Mouse (Mus musculus) lung, embryonic 14.5 days (tissue): ENCODE measurements around the gene Olfr1306. TPM values are rescaled to one million over a fixed set of nuclear protein-coding genes. Genes with fewer than 3 reads are reported as not detected.

ENCODE experiments used
- ATAC-seq: fragments of 200-750 bp; cut with Nextera tagmentation; 2 replicates; pipeline ENCODE4 v1.8.0; 2017; ENCODE audit warnings: mild to moderate bottlenecking, moderate TSS enrichment, moderate library complexity; ENCODE audit not compliant: insufficient read depth
- DNase-seq: peaks from one replicate; pipeline ENCODE4 v3.0.0-alpha.2; 2015
- H3K27ac ChIP-seq: fragments of 300-500 bp; sonication (generic); 2 replicates; pipeline ENCODE4 v1.5.1; 2014; ENCODE audit warnings: low read depth, mild to moderate bottlenecking, moderate library complexity
- H3K27me3 ChIP-seq: fragments of 300-500 bp; sonication (generic); 2 replicates; pipeline ENCODE4 v1.6.1; 2014; ENCODE audit warnings: low read length, control low read depth; ENCODE audit not compliant: insufficient read depth
- H3K36me3 ChIP-seq: fragments of 300-500 bp; sonication (generic); 2 replicates; pipeline ENCODE4 v1.6.1; 2014; ENCODE audit warnings: control low read depth; ENCODE audit not compliant: insufficient read depth
- H3K4me1 ChIP-seq: fragments of 300-500 bp; sonication (generic); 2 replicates; pipeline ENCODE4 v1.6.1; 2014; ENCODE audit warnings: antibody characterized with exemption, control low read depth; ENCODE audit not compliant: insufficient read depth
- H3K4me2 ChIP-seq: fragments of 300-500 bp; sonication (generic); 2 replicates; pipeline ENCODE4 v1.6.1; 2014; ENCODE audit warnings: mild to moderate bottlenecking
- H3K4me3 ChIP-seq: fragments of 300-500 bp; sonication (generic); 2 replicates; pipeline ENCODE4 v1.5.1; 2014; ENCODE audit warnings: low read depth, low read length
- H3K9ac ChIP-seq: fragments of 300-500 bp; sonication (generic); 2 replicates; pipeline ENCODE4 v1.6.1; 2014
- H3K9me3 ChIP-seq: fragments of 300-500 bp; sonication (generic); 2 replicates; pipeline ENCODE4 v1.6.1; 2016; ENCODE audit warnings: low read depth, low read length, control low read depth
- CTCF ChIP-seq: IDR thresholded peaks from 2 replicates; pipeline ENCODE4 v1.5.1; 2016; ENCODE audit warnings: antibody characterized with exemption, low read depth
- WGBS: fragments of 180-500 bp; shearing (Covaris S2); extraction: QIAGEN DNeasy Blood & Tissue Kit; methylation state at CpG from one replicate; pipeline ENCODE4 v1.1.7; 2014; 5-methylcytosine and 5-hydroxymethylcytosine counted together
- polyA plus RNA-seq: library from polyadenylated mRNA; unstranded; fragments of >200 nt; fragmentation: Nextera tagmentation; extraction: Ambion mirVana; gene quantifications from 2 replicates; pipeline ENCODE4 v1.2.1, GENCODE M21; 2014

The Olfr1306 gene
- not detected in 2 replicates for polyA plus RNA-seq

DNA sequence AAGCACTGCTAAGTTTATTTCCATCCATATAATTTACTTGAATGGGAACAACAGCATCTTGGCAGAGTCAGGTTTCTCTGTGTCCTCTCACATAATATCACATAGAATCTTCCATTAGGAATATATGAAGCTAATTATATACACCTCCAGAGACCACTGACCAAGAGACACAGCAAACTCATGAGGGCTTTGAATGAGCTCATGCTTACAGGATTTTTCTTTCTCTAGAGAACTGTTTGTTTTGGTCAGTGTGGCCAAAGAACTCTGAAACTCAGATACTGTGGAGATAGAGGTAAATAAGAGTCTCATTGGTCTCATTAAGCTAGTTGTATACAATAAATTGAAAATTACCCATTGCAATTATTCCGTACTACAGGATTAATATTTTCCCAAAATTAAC, at the start of gene Olfr1306:
Gene Olfr1306 (minus strand): TSS at position 101 of the 400 bp plus-strand sequence.
- no peaks in the 10 kb centered on the region for H3K4me1 ChIP-seq
- H3K9me3 ChIP-seq: no peaks in the 10 kb centered on the region
- H3K9ac ChIP-seq: no peak within 1 kb of the TSS
- WGBS: 83% methylated on average over 1 of the region's 1 CpGs
- no peaks in the 10 kb centered on the region for H3K27me3 ChIP-seq
- TF ChIP-seq CTCF: no peak
- H3K4me3 ChIP-seq: no peak within 1 kb of the TSS
- no peak within 1 kb of the TSS for H3K4me2 ChIP-seq
- no peak within 1 kb of the TSS for H3K27ac ChIP-seq
- DNase-seq (no peak), ATAC-seq (no peak)
- no peaks in the 10 kb centered on the region for H3K36me3 ChIP-seq

DNA sequence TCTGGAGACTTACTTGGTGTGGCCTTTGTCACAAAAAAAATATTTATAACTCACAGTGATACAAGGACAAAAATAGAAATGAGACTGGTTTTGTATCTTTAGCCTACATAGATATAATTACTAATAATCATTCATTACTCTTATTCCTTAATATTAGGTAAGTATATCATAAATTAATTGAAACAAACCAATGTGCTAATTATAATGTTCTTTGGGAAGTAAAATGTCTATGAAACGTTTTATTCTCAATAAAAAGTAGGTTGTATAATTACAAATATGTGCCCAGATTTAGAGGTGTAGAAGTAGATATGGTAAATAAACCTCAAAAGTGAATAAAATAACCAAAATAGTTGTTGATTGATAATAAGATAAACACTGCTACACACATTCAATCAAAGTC, 48.8 kb upstream of the Olfr1306 start, which contains the start of gene Olfr1308:
Gene Olfr1308 (minus strand): TSS at position 101 of the 400 bp plus-strand sequence.
- Histone ChIP-seq H3K4me3 (no peak within 1 kb of the TSS), H3K27me3 (no peaks in the 10 kb centered on the region), H3K4me2 (no peak within 1 kb of the TSS), H3K9me3 (no peaks in the 10 kb centered on the region), H3K27ac (no peak within 1 kb of the TSS), H3K4me1 (no peaks in the 10 kb centered on the region), H3K36me3 (no peaks in the 10 kb centered on the region), H3K9ac (no peak within 1 kb of the TSS)
- ATAC-seq (no peak), DNase-seq (no peak)
- WGBS: 45% methylated on average over 1 of the region's 1 CpGs
- TF ChIP-seq CTCF: no peak

DNA sequence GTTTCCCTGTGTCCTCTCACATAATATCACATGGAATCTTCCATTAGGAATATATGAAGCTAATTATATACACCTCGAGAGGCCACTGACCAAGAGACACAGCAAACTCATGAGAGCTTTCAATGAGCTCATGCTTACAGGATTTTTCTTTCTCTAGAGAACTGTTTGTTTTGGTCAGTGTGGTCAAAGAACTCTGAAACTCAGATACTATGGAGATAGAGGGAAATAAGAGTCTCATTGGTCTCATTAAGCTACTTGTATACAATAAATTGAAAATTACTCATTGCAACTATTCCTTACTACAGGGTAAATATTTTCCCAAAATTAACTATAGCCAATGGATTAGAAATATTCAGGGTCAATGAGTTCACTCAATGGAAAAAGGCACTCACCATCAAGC, 33.3 kb upstream of the Olfr1306 start, which contains the start of gene Olfr1307:
Gene Olfr1307 (minus strand): TSS at position 101 of the 400 bp plus-strand sequence.
- no peak for TF ChIP-seq CTCF
- no peak within 1 kb of the TSS for H3K9ac ChIP-seq

DNA sequence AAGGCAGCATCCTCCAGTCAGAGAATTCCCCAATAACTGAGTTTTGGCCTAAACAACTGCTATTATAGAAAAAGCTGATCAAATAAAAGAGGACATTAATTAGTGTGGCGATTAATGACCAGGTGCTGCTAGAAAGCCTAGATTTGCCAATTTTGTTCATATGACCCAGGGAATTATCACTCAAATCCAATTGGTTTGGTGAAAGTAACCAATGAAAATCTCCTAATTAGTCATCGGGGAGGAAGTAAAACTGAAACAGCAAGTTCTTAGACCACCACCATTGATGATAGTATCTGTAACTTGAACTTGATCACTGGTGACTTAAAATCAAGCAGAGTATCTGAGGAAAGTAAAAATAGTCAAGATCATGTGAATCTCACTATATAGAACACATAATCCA, 39.0 kb downstream of the Olfr1306 start, which contains the start of gene Olfr1305:
Gene Olfr1305 (minus strand): TSS at position 101 of the 400 bp plus-strand sequence.
- 89% methylated on average over 2 of the region's 2 CpGs for WGBS
- TF ChIP-seq CTCF: no peak
- H3K4me1 ChIP-seq: no peaks in the 10 kb centered on the region

More for the DNA sequence above, 33.3 kb upstream of the Olfr1306 start, which contains the start of gene Olfr1307:
- H3K36me3 ChIP-seq: no peaks in the 10 kb centered on the region
- no peak for ATAC-seq
- no peak for DNase-seq
- H3K4me3 ChIP-seq: no peak within 1 kb of the TSS
- no peak within 1 kb of the TSS for H3K4me2 ChIP-seq
- WGBS: 84% methylated on average over 1 of the region's 1 CpGs
- no peaks in the 10 kb centered on the region for H3K9me3 ChIP-seq
- H3K27me3 ChIP-seq: no peaks in the 10 kb centered on the region
- no peaks in the 10 kb centered on the region for H3K4me1 ChIP-seq
- H3K27ac ChIP-seq: no peak within 1 kb of the TSS

More for the DNA sequence above, 39.0 kb downstream of the Olfr1306 start, which contains the start of gene Olfr1305:
- H3K36me3 ChIP-seq: no peaks in the 10 kb centered on the region
- DNase-seq (no peak), ATAC-seq (no peak)
- no peak within 1 kb of the TSS for H3K27ac ChIP-seq
- no peaks in the 10 kb centered on the region for H3K27me3 ChIP-seq
- H3K9me3 ChIP-seq: no peaks in the 10 kb centered on the region
- H3K4me2 ChIP-seq: no peak within 1 kb of the TSS
- no peak within 1 kb of the TSS for H3K4me3 ChIP-seq
- H3K9ac ChIP-seq: no peak within 1 kb of the TSS

Other genes starting within 250 kb of the Olfr1306 start
- not detected in 2 replicates for gene Olfr1301, start 165.3 kb downstream of the Olfr1306 start, polyA plus RNA-seq
- gene Olfr1302, start 138.8 kb downstream of the Olfr1306 start, polyA plus RNA-seq: not detected in 2 replicates
- not detected in 2 replicates for gene Olfr1303, start 95.9 kb downstream of the Olfr1306 start, polyA plus RNA-seq
- gene Olfr1305, start 39.1 kb downstream of the Olfr1306 start, polyA plus RNA-seq: not detected in 2 replicates
- not detected in 2 replicates for gene Olfr1307, start 33.2 kb upstream of the Olfr1306 start, polyA plus RNA-seq
- not detected in 2 replicates for gene Olfr1308, start 48.7 kb upstream of the Olfr1306 start, polyA plus RNA-seq
- not detected in 2 replicates for gene Olfr1309, start 74.0 kb upstream of the Olfr1306 start, polyA plus RNA-seq
- not detected in 2 replicates for gene Olfr1310, start 96.4 kb upstream of the Olfr1306 start, polyA plus RNA-seq
- gene Olfr1311, start 108.1 kb upstream of the Olfr1306 start, polyA plus RNA-seq: not detected in 2 replicates
- not detected in 2 replicates for gene Olfr1312, start 134.0 kb upstream of the Olfr1306 start, polyA plus RNA-seq
- not detected in 2 replicates for gene Olfr1313, start 161.6 kb upstream of the Olfr1306 start, polyA plus RNA-seq
- gene Olfr1314, start 180.5 kb upstream of the Olfr1306 start, polyA plus RNA-seq: not detected in 2 replicates
- not detected in 2 replicates for gene Olfr1315-ps1, start 199.2 kb upstream of the Olfr1306 start, polyA plus RNA-seq
- not detected in 2 replicates for gene Olfr1316, start 218.7 kb upstream of the Olfr1306 start, polyA plus RNA-seq
- not detected in 2 replicates for gene Olfr1317, start 224.1 kb upstream of the Olfr1306 start, polyA plus RNA-seq
- gene Olfr1318, start 237.9 kb upstream of the Olfr1306 start, polyA plus RNA-seq: not detected in 2 replicates